Mouse (Mus musculus): ENCODE results near the gene Olfr1342. TPM values are rescaled to one million over a fixed set of nuclear protein-coding genes. Genes with fewer than 3 reads are reported as not detected.
A peak's percentile ranks its signal among the peaks of the same experiment; 100 is the strongest.

The Olfr1342 gene
- polyA plus RNA-seq (2012; rRNA removed): 0.13 TPM in 1 of 2 replicates, not detected in the other

DNA sequence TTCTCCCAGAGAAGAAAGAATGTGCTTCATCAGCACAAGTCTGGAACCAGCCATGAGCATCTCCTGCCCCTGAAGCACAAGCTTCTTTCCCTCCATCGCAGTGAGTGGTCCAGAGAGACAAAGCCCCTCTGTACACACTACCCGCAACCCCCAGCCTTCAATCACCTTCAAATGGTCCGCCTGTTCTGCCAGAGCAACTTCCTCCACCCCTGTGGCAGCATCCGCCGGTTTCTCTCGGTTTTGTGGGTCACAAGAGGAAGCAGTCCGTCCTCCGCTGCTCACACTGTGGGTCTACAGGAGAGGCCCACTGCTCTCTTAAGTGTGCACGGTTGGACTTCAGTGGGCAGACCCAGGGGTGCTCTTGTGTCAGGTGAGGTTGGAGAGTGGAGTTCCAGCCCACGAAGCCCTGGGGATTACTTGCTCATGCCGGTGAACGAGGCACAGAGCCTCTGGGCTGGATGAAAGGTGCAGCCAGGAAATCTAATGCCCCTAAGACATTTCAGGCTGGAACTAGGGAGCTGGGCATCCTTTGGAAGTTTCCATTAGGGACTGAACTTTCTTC is at the start of gene Olfr1342:
TSS of gene Olfr1342 (minus strand) at position 345 of the 562 bp plus-strand sequence.
- peak; percentile 2 for DNase-seq
- Histone ChIP-seq H3K27me3 (ENCODE audit: control insufficient read depth, insufficient read depth, low read length) (no peaks in the 10 kb centered on the region), H3K27ac (ENCODE audit: control insufficient read depth, insufficient read depth, low read length) (no peak within 1 kb of the TSS)

DNA sequence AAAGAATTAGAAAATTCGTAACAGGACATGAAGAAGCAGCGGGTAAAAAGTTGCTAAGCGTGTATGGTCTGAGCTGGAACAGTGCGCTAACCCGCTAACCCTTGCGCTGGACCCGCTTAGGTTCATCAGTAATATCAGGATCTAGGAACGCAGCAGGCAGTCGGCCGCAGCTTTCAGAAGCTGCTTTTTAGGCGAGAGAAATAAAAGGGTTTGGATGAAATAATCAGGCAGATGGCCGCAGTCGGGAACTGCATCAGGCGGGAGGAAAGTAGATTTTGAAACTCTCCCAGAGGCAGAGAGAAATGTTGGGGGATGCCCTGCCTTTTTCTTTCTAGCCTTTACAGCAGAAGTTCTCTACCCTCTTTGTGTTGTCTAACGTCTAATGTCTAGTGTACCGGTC is 49.3 kb upstream of the Olfr1342 start:
- DNase-seq: no peak
- Histone ChIP-seq H3K27me3 (ENCODE audit: control insufficient read depth, insufficient read depth, low read length) (no peaks in the 10 kb centered on the region), H3K4me1 (replicated peaks; ENCODE audit: control insufficient read depth, insufficient read depth, low read length) (no peaks in the 10 kb centered on the region), H3K36me3 (ENCODE audit: control insufficient read depth, insufficient read depth, low read length) (no peaks in the 10 kb centered on the region), H3K27ac (ENCODE audit: control insufficient read depth, insufficient read depth, low read length) (no peak overlapping the region), H3K4me3 (ENCODE audit: control insufficient read depth, insufficient read depth, low read length) (no peak overlapping the region)
- 24% methylated on average over 16 of the region's 16 CpGs for WGBS
- TF ChIP-seq POLR2A (IDR thresholded peaks at IDR 0.05; ENCODE audit: control insufficient read depth, extremely low read depth, insufficient read depth, low read length, poor library complexity) (no peak), CTCF (IDR thresholded peaks at IDR 0.05; ENCODE audit: borderline replicate concordance, control insufficient read depth, extremely low read depth, insufficient read depth, low read length, poor library complexity) (no peak)

More for the DNA sequence above, at the start of gene Olfr1342:
- 9% methylated on average over 12 of the region's 12 CpGs for whole genome bisulfite sequencing
- H3K36me3 ChIP-seq (ENCODE audit: control insufficient read depth, insufficient read depth, low read length): no peaks in the 10 kb centered on the region
- no peak within 1 kb of the TSS for H3K4me3 ChIP-seq (ENCODE audit: control insufficient read depth, insufficient read depth, low read length)
- TF ChIP-seq CTCF (IDR thresholded peaks at IDR 0.05; ENCODE audit: borderline replicate concordance, control insufficient read depth, extremely low read depth, insufficient read depth, low read length, poor library complexity): no peak
- H3K4me1 ChIP-seq (replicated peaks; ENCODE audit: control insufficient read depth, insufficient read depth, low read length): no peaks in the 10 kb centered on the region

DNA sequence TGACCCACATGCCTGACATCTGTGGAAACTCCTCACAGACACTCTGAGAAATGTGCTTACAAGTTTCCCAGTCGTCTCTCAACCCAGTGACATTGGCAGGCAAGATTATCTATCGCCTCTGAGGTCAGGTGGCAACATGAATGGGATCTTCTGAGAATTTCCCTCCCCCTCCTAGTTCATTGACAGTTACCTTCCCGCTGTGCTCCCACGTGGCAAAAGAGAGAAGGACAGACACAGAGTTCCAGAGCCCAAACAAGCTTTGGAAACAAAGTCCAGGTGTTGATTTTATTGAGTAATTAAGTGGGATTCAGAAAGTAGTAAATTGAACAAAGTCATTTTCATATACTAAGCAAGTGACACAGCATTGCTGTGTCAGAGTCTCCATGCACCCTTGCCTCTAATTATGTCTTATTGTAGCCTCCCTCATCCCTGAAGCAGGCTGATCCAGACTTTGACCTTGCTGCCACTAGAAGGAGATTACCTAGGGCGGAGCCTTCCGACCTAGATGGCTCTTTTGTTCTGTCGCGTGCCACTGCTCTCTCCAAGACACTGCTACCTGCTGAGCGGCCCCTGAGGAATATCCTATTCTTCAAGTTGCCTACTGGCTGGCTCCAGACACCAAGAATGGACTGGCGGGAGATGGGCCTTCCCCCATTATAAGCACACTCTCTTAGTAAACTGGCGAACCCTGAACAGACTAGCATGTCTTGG is 48.6 kb upstream of the Olfr1342 start:
- Histone ChIP-seq H3K27ac (ENCODE audit: control insufficient read depth, insufficient read depth, low read length) (no peak overlapping the region), H3K4me1 (replicated peaks; ENCODE audit: control insufficient read depth, insufficient read depth, low read length) (no peaks in the 10 kb centered on the region), H3K27me3 (ENCODE audit: control insufficient read depth, insufficient read depth, low read length) (no peaks in the 10 kb centered on the region), H3K4me3 (ENCODE audit: control insufficient read depth, insufficient read depth, low read length) (no peak overlapping the region), H3K36me3 (ENCODE audit: control insufficient read depth, insufficient read depth, low read length) (no peaks in the 10 kb centered on the region)
- TF ChIP-seq POLR2A (IDR thresholded peaks at IDR 0.05; ENCODE audit: control insufficient read depth, extremely low read depth, insufficient read depth, low read length, poor library complexity) (no peak), CTCF (IDR thresholded peaks at IDR 0.05; ENCODE audit: borderline replicate concordance, control insufficient read depth, extremely low read depth, insufficient read depth, low read length, poor library complexity) (no peak)
- WGBS: 23% methylated on average over 11 of the region's 11 CpGs
- no peak for DNase-seq

DNA sequence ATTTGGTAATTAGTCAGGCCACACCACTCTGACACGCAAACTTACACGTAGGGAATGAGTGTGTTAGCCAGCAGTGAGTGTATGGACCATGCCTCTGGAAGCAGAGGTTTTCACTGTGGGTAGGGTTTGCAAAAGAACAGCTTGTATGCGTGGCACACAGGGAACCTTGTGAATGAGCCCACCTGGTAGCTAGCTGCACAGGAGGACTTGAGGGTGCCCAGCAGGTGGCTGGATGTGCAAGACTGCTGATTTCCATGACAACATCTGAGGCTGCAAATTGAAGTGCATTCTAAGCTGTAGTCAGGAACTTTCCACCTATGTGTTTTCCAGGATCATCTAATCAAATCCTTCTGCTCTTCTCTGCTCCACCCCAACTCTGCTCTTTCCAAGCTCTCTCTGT is 47.0 kb upstream of the Olfr1342 start:
- no peak for TF ChIP-seq POLR2A (IDR thresholded peaks at IDR 0.05; ENCODE audit: control insufficient read depth, extremely low read depth, insufficient read depth, low read length, poor library complexity)
- TF ChIP-seq CTCF (IDR thresholded peaks at IDR 0.05; ENCODE audit: borderline replicate concordance, control insufficient read depth, extremely low read depth, insufficient read depth, low read length, poor library complexity): no peak

DNA sequence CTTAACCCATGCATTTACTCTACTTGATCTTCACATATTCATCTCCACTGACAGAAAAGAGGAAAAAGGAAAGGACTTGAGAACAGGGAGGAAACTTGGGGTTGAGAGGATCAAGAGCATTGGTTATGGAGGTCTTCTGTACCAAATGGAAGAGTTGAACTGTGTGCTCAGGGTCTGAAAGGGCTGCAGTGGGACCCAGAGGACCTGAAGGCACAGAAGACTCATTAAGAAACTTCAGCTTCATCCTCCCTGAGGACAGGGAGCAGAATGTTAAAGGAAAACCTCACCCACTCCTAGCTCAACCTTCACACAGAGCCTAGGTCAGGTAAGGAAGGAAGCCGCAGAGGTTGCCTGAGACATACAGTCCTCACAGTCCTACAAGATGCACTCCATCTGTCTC is 39.3 kb upstream of the Olfr1342 start, which contains the start of gene Olfr1339:
TSS of gene Olfr1339 (plus strand) at position 301 of the 400 bp plus-strand sequence.
- TF ChIP-seq POLR2A (IDR thresholded peaks at IDR 0.05; ENCODE audit: control insufficient read depth, extremely low read depth, insufficient read depth, low read length, poor library complexity) (no peak), CTCF (IDR thresholded peaks at IDR 0.05; ENCODE audit: borderline replicate concordance, control insufficient read depth, extremely low read depth, insufficient read depth, low read length, poor library complexity) (no peak)
- 100% methylated on average over 1 of the region's 1 CpGs for WGBS
- H3K4me3 ChIP-seq (ENCODE audit: control insufficient read depth, insufficient read depth, low read length): no peak within 1 kb of the TSS

More for the DNA sequence above, 47.0 kb upstream of the Olfr1342 start:
- H3K36me3 ChIP-seq (ENCODE audit: control insufficient read depth, insufficient read depth, low read length): no peaks in the 10 kb centered on the region
- WGBS: 78% methylated on average over 3 of the region's 3 CpGs
- no peak overlapping the region for H3K4me3 ChIP-seq (ENCODE audit: control insufficient read depth, insufficient read depth, low read length)
- no peaks in the 10 kb centered on the region for H3K27me3 ChIP-seq (ENCODE audit: control insufficient read depth, insufficient read depth, low read length)
- H3K27ac ChIP-seq (ENCODE audit: control insufficient read depth, insufficient read depth, low read length): no peak overlapping the region
- DNase-seq: no peak
- H3K4me1 ChIP-seq (replicated peaks; ENCODE audit: control insufficient read depth, insufficient read depth, low read length): no peaks in the 10 kb centered on the region

DNA sequence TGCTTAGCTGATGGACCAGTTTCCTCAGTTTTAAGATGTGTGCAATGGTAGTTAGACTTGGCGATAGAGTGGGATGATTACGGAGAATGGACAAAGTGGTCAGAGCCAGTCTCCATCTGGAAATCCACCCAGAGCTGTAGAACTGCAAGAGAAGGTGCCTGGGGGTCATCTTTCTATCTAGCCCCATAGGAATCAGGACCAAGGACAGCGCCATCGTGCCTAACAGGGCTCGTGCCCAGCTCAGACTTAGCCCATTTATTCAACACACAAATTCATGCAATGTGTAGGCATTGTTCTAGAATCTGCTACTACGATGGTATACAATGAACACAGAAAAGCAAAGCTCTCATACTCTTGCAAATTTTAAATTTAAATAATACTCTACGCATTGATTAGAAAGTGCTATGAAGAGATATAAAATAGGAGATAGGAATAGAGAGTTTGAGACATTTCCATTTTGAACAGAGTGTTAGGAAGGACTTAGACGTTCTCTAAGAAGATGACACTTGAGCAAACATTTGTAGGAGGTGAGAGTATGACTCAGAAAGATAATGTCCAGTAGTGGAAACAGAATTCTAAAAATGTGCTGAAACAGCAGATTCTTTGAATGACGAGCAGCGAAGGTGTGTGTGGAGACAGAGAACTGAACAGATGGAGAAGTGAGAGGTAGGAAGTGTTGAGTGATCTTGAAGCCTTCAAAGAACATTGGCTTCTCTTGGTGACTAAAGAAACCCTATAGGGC is 29.4 kb upstream of the Olfr1342 start:
- Histone ChIP-seq H3K4me1 (replicated peaks; ENCODE audit: control insufficient read depth, insufficient read depth, low read length) (no peaks in the 10 kb centered on the region), H3K4me3 (ENCODE audit: control insufficient read depth, insufficient read depth, low read length) (no peak overlapping the region), H3K36me3 (ENCODE audit: control insufficient read depth, insufficient read depth, low read length) (no peaks in the 10 kb centered on the region), H3K27me3 (ENCODE audit: control insufficient read depth, insufficient read depth, low read length) (no peaks in the 10 kb centered on the region), H3K27ac (ENCODE audit: control insufficient read depth, insufficient read depth, low read length) (no peak overlapping the region)
- DNase-seq: no peak
- 57% methylated on average over 10 of the region's 10 CpGs for WGBS
- TF ChIP-seq POLR2A (IDR thresholded peaks at IDR 0.05; ENCODE audit: control insufficient read depth, extremely low read depth, insufficient read depth, low read length, poor library complexity) (no peak), CTCF (IDR thresholded peaks at IDR 0.05; ENCODE audit: borderline replicate concordance, control insufficient read depth, extremely low read depth, insufficient read depth, low read length, poor library complexity) (no peak)

More for the DNA sequence above, 39.3 kb upstream of the Olfr1342 start, which contains the start of gene Olfr1339:
- DNase-seq: no peak
- H3K4me1 ChIP-seq (replicated peaks; ENCODE audit: control insufficient read depth, insufficient read depth, low read length): no peaks in the 10 kb centered on the region
- no peak within 1 kb of the TSS for H3K27ac ChIP-seq (ENCODE audit: control insufficient read depth, insufficient read depth, low read length)
- H3K27me3 ChIP-seq (ENCODE audit: control insufficient read depth, insufficient read depth, low read length): no peaks in the 10 kb centered on the region
- no peaks in the 10 kb centered on the region for H3K36me3 ChIP-seq (ENCODE audit: control insufficient read depth, insufficient read depth, low read length)
